Mouse (Mus musculus) ES-Bruce4 (cell line): ENCODE results near the gene Cobl. TPM values are rescaled to one million over a fixed set of nuclear protein-coding genes. Genes with fewer than 3 reads are reported as not detected.

Source experiments
- H3K27ac ChIP-seq: 2 replicates; pipeline ENCODE4 v1.5.1; 2012; ENCODE audit warnings: low read length, inconsistent platforms; ENCODE audit not compliant: insufficient read depth
- H3K27me3 ChIP-seq: 2 replicates; pipeline ENCODE4 v1.6.1; 2012; ENCODE audit warnings: mild to moderate bottlenecking, low read length, inconsistent platforms; ENCODE audit not compliant: control insufficient read depth, poor library complexity, insufficient read depth, severe bottlenecking
- H3K36me3 ChIP-seq: 2 replicates; pipeline ENCODE4 v1.6.1; 2012; ENCODE audit warnings: inconsistent platforms, mild to moderate bottlenecking, low read length, moderate library complexity; ENCODE audit not compliant: control insufficient read depth, poor library complexity, insufficient read depth, severe bottlenecking
- H3K4me1 ChIP-seq: one replicate; pipeline ENCODE4 v1.8.1; 2011; ENCODE audit warnings: low read length; ENCODE audit not compliant: control insufficient read depth, insufficient read depth
- H3K4me3 ChIP-seq: 2 replicates; pipeline ENCODE4 v1.5.1; 2011; ENCODE audit warnings: low read depth, mild to moderate bottlenecking, low read length
- H3K9ac ChIP-seq: 2 replicates; pipeline ENCODE4 v1.6.1; 2012; ENCODE audit warnings: low read depth, mild to moderate bottlenecking, inconsistent platforms; ENCODE audit not compliant: poor library complexity, severe bottlenecking
- H3K9me3 ChIP-seq: replicated peaks from 2 replicates; pipeline ENCODE4 v1.6.1; 2012; ENCODE audit warnings: mild to moderate bottlenecking, low read length, inconsistent platforms; ENCODE audit not compliant: control insufficient read depth, poor library complexity, insufficient read depth, severe bottlenecking
- CTCF ChIP-seq: IDR thresholded peaks from one replicate; pipeline ENCODE4 v1.8.1; 2011; ENCODE audit warnings: low read depth, low read length
- EP300 ChIP-seq: IDR thresholded peaks from 2 replicates; pipeline ENCODE4 v1.6.1; 2011; ENCODE audit warnings: low read depth, low read length; ENCODE audit not compliant: insufficient read depth
- POLR2A ChIP-seq: IDR thresholded peaks from one replicate; pipeline ENCODE4 v1.8.1; 2011; ENCODE audit warnings: low read length; ENCODE audit not compliant: insufficient read depth
- polyA plus RNA-seq: library from polyadenylated mRNA; stranded (reverse); fragments of >200 nt; gene quantifications from 2 replicates; pipeline ENCODE4 v1.2.4, GENCODE M21; 2011; ENCODE audit warnings: low read depth; ENCODE audit not compliant: missing spikeins, insufficient read depth, insufficient read length

Cobl gene
- polyA plus RNA-seq, 1 experiment, result 23.2 TPM

DNA sequence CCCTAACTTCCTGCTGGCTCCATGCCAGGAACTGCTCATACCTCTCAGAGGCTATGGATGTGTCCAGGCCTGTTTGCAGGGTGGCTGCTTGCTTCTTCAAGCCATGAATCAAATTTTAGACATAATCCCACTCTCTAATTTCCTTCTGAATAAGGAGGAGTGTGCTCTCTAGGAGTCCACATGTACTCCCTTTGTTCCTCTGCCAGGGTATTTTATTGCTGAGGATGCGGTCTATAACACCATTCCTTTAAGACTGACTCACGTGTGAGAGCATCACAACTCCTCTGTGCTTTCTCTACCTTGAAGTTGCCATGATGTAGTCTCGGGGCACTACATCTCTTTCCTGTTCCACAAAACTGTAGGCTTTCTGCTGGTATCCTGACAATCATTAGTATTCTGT is 269.4 kb downstream of the Cobl start:
- Histone ChIP-seq H3K4me3 (no peak overlapping the region), H3K9ac (no peak overlapping the region), H3K4me1 (no peaks in the 10 kb centered on the region), H3K9me3 (no peaks in the 10 kb centered on the region), H3K27me3 (no peaks in the 10 kb centered on the region; the same call in 1 of the 2 replicates), H3K27ac (no peak overlapping the region), H3K36me3 (no peaks in the 10 kb centered on the region)
- TF ChIP-seq POLR2A, result no peak
- TF ChIP-seq EP300, result no peak
- TF ChIP-seq CTCF, result no peak

DNA sequence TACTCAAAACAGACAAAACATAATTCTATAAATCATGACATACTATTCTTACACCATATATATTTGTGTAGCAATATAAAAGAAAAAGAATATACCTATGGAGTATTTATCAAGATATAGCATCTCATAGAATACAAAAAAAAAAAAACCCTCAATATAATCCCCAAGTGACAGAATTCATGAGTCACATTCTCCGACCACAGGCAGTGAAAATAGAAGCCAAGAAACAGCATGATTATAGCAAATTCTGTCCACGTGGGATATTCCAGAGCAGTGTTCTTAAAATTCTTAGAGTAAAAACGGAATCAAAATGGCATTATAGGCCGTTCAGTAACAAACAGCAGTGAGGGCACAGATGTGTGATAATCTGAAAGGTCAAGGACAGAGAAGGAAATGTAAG is 271.4 kb downstream of the Cobl start:
- TF ChIP-seq CTCF, result no peak
- no peak for TF ChIP-seq EP300
- TF ChIP-seq POLR2A, result no peak
- no peaks in the 10 kb centered on the region for H3K36me3 ChIP-seq
- no peaks in the 10 kb centered on the region for H3K27me3 ChIP-seq
- H3K4me1 ChIP-seq, result no peaks in the 10 kb centered on the region
- no peak overlapping the region for H3K4me3 ChIP-seq
- no peak overlapping the region for H3K27ac ChIP-seq
- H3K9me3 ChIP-seq, result no peaks in the 10 kb centered on the region
- no peak overlapping the region for H3K9ac ChIP-seq

GRCm38 (mm10) chr11:12191386-12191785 is 273.4 kb downstream of the Cobl start:
- H3K36me3 ChIP-seq, result no peaks in the 10 kb centered on the region
- no peaks in the 10 kb centered on the region for H3K27me3 ChIP-seq
- no peak overlapping the region for H3K27ac ChIP-seq
- no peaks in the 10 kb centered on the region for H3K9me3 ChIP-seq
- H3K4me3 ChIP-seq, result no peak overlapping the region
- no peak overlapping the region for H3K9ac ChIP-seq
- no peaks in the 10 kb centered on the region for H3K4me1 ChIP-seq
- TF ChIP-seq EP300 (no peak), CTCF (no peak), POLR2A (no peak)

DNA sequence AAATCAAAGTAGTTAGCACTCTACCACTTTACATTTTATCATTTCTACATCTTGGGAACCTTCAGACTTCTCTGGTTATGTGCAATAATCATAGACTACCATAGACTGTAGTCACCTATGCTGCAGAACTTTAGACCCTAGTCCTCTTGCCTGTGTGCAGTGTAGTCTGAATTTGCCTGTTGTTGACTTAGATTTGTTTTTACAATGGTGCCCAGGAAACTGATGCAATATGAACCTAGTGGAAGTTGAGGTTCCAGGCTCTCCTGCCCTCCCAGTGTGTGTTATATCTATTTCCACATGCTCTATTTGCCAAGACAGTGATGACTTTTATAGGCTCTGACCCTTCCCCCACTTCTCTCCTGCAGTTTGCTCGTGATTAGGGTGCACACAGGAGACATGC is 274.3 kb downstream of the Cobl start:
- TF ChIP-seq EP300, result no peak
- TF ChIP-seq POLR2A, result no peak
- no peak for TF ChIP-seq CTCF
- Histone ChIP-seq H3K27ac (no peak overlapping the region), H3K36me3 (no peaks in the 10 kb centered on the region)

More for the DNA sequence above, 274.3 kb downstream of the Cobl start:
- Histone ChIP-seq H3K4me1 (no peaks in the 10 kb centered on the region), H3K9ac (no peak overlapping the region), H3K9me3 (no peaks in the 10 kb centered on the region), H3K4me3 (no peak overlapping the region), H3K27me3 (no peaks in the 10 kb centered on the region)
